Mouse (Mus musculus): ENCODE results near the gene Sipa1l1. TPM values are rescaled to one million over a fixed set of nuclear protein-coding genes. Genes with fewer than 3 reads are reported as not detected.

Gene Sipa1l1
- total RNA-seq, 2 experiments from 2014 or later: 242 to 306 TPM

GRCm38 (mm10) chr12:82441479-82441878 is 272.4 kb downstream of the Sipa1l1 start:
- no peak for DNase-seq (ENCODE audit: low spot score in 2 of 2)
- intact Hi-C loops (cut with DNase I): no loop called here

- intact Hi-C loops (cut with DNase I): no loop called here
Observed at GRCm38 (mm10) chr12:82446609-82447024, 277.5 kb downstream of the Sipa1l1 start.

GRCm38 (mm10) chr12:82448129-82448815 is 279.2 kb downstream of the Sipa1l1 start:
- DNase-seq (ENCODE audit: low spot score in 2 of 2): no peak
- intact Hi-C loops (cut with DNase I): no loop called here

More at GRCm38 (mm10) chr12:82446609-82447024, 277.5 kb downstream of the Sipa1l1 start:
- no peak for DNase-seq (ENCODE audit: low spot score in 2 of 2)

GRCm38 (mm10) chr12:82452428-82452827 is 283.3 kb downstream of the Sipa1l1 start:
- intact Hi-C loops (cut with DNase I): no loop called here
- DNase-seq (ENCODE audit: low spot score in 2 of 2): no peak

- intact Hi-C loops (cut with DNase I): no loop called here
- DNase-seq (ENCODE audit: low spot score in 2 of 2): no peak
Observed at GRCm38 (mm10) chr12:82454415-82454814, 285.3 kb downstream of the Sipa1l1 start.

- DNase-seq (ENCODE audit: low spot score in 2 of 2): no peak
- intact Hi-C loops (cut with DNase I): no loop called here
Observed at GRCm38 (mm10) chr12:82455700-82456413, 286.7 kb downstream of the Sipa1l1 start.

GRCm38 (mm10) chr12:82456414-82456805 is 287.3 kb downstream of the Sipa1l1 start:
- intact Hi-C loops (cut with DNase I): no loop called here
- no peak for DNase-seq (ENCODE audit: low spot score in 2 of 2)

- intact Hi-C loops (cut with DNase I): no loop called here
- DNase-seq (ENCODE audit: low spot score in 2 of 2): no peak
Observed at GRCm38 (mm10) chr12:82457609-82458008, 288.5 kb downstream of the Sipa1l1 start.

- intact Hi-C loops (cut with DNase I): no loop called here
- DNase-seq (ENCODE audit: low spot score in 2 of 2): no peak
Observed at GRCm38 (mm10) chr12:82458017-82458416, 288.9 kb downstream of the Sipa1l1 start.

- intact Hi-C loops (cut with DNase I): loop anchor here (5.0 kb wide), 2 partner anchors 125 to 295 kb away; no protein-coding TSS in a partner anchor
- DNase-seq (ENCODE audit: low spot score in 2 of 2): no peak
Observed at GRCm38 (mm10) chr12:82467234-82467633, 298.1 kb downstream of the Sipa1l1 start.

GRCm38 (mm10) chr12:82467641-82468040 is 298.5 kb downstream of the Sipa1l1 start:
- intact Hi-C loops (cut with DNase I): loop anchor here (5.0 kb wide), 2 partner anchors 125 to 295 kb away; no protein-coding TSS in a partner anchor
- DNase-seq (ENCODE audit: low spot score in 2 of 2): peak; percentile 39 to 60

GRCm38 (mm10) chr12:82468416-82468815 is 299.3 kb downstream of the Sipa1l1 start:
- DNase-seq (ENCODE audit: low spot score in 2 of 2): no peak
- intact Hi-C loops (cut with DNase I): loop anchor here (5.0 kb wide), 2 partner anchors 126 to 296 kb away; no protein-coding TSS in a partner anchor

- peak; percentile 82 to 86 for DNase-seq (ENCODE audit: low spot score in 2 of 2)
- intact Hi-C loops (cut with DNase I): loop anchor here (5.0 to 10.0 kb wide), 4 partner anchors 128 to 675 kb away; no protein-coding TSS in a partner anchor
Observed at GRCm38 (mm10) chr12:82469706-82470361, 300.7 kb downstream of the Sipa1l1 start.

GRCm38 (mm10) chr12:82470362-82470936 is 301.3 kb downstream of the Sipa1l1 start:
- DNase-seq (ENCODE audit: low spot score in 2 of 2): peak; percentile 76 to 79
- intact Hi-C loops (cut with DNase I): loop anchor here (5.0 to 10.0 kb wide), 2 partner anchors 393 to 676 kb away; no protein-coding TSS in a partner anchor

- DNase-seq (ENCODE audit: low spot score in 2 of 2): no peak
- intact Hi-C loops (cut with DNase I): loop anchor here (5.0 to 10.0 kb wide), 2 partner anchors 395 to 678 kb away; no protein-coding TSS in a partner anchor
Observed at GRCm38 (mm10) chr12:82472796-82473195, 303.7 kb downstream of the Sipa1l1 start.

- intact Hi-C loops (cut with DNase I): loop anchor here (5.0 to 10.0 kb wide), 2 partner anchors 396 to 678 kb away; no protein-coding TSS in a partner anchor
- no peak for DNase-seq (ENCODE audit: low spot score in 2 of 2)
Observed at GRCm38 (mm10) chr12:82473238-82473637, 304.1 kb downstream of the Sipa1l1 start.

- intact Hi-C loops (cut with DNase I): loop anchor here (5.0 to 10.0 kb wide), 2 partner anchors 397 to 680 kb away; no protein-coding TSS in a partner anchor
- no peak for DNase-seq (ENCODE audit: low spot score in 2 of 2)
Observed at GRCm38 (mm10) chr12:82474409-82474808, 305.3 kb downstream of the Sipa1l1 start.

GRCm38 (mm10) chr12:82476028-82476427 is 306.9 kb downstream of the Sipa1l1 start:
- intact Hi-C loops (cut with DNase I): loop anchor here (10.0 kb wide), 1 partner anchor 681 kb away; no protein-coding TSS in a partner anchor
- DNase-seq (ENCODE audit: low spot score in 2 of 2): no peak

GRCm38 (mm10) chr12:82476580-82476979 is 307.5 kb downstream of the Sipa1l1 start:
- DNase-seq (ENCODE audit: low spot score in 2 of 2): no peak
- intact Hi-C loops (cut with DNase I): loop anchor here (10.0 kb wide), 1 partner anchor 682 kb away; no protein-coding TSS in a partner anchor
